Mouse (Mus musculus) G1E (cell line): Measurements from ENCODE around the gene Dscaml1.

Experiments
- CTCF ChIP-seq: IDR thresholded peaks from 2 replicates; pipeline ENCODE4 v1.5.1; 2012; ENCODE audit warnings: low read depth, low read length, inconsistent platforms, mixed read lengths
- GATA1 ChIP-seq: IDR thresholded peaks from 2 replicates; pipeline ENCODE4 v1.6.1; 2012; ENCODE audit warnings: borderline replicate concordance, low read length, inconsistent platforms, mixed read lengths
- GATA2 ChIP-seq: IDR thresholded peaks from 2 replicates; pipeline ENCODE4 v1.6.1; 2012; ENCODE audit warnings: low read depth, low read length, inconsistent platforms, borderline replicate concordance
- POLR2AphosphoS5 ChIP-seq: IDR thresholded peaks from 2 replicates; pipeline ENCODE4 v1.6.1; 2012; ENCODE audit warnings: low read depth, low read length, inconsistent platforms; ENCODE audit not compliant: insufficient replicate concordance
- TAL1 ChIP-seq: conservative IDR thresholded peaks from 2 replicates; pipeline ENCODE4 v1.6.1; 2012; ENCODE audit warnings: low read depth, low read length, inconsistent platforms, mixed read lengths

DNA sequence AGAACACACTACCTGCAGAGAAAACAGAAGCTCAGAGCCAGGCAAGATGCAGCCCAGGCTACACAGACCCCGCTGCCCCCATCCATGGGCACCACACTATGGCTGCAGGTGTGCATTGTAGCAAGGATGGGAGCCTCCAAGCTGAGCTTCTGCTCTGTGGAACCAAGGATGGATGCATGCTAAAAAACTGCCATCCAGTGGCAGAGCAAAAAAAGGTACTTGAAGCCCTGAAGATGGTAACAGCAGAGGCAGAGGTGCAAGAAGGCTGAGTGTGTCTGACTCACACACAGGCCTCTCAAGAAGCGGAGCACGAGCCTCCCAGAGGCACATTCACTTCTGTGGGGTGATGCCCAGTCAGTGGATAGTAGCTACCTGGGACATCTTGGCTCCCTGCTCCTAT is 276.8 kb downstream of the Dscaml1 start:
- no peak for TF ChIP-seq CTCF
- no peak for TF ChIP-seq GATA1
- TF ChIP-seq POLR2AphosphoS5: no peak
- no peak for TF ChIP-seq TAL1
- no peak for TF ChIP-seq GATA2
